Mouse (Mus musculus): Measurements from ENCODE around the gene Gucd1.
A peak's percentile ranks its signal among the peaks of the same experiment; 100 is the strongest.
"Not testable (repeated sequence)": the region's sequence is repeated elsewhere in the genome, so short reads cannot be mapped to it uniquely, and the experiment has no call there.

Gucd1 gene

GRCm38 (mm10) chr10:75517758-75518143 lies at the start of gene Gucd1:
Gene Gucd1, minus strand, starts transcription at chr10:75517972.
- peak; percentile 97 for DNase-seq (ENCODE audit: low spot score)

GRCm38 (mm10) chr10:75566765-75567164 lies 49.0 kb upstream of the Gucd1 start:
- DNase-seq (ENCODE audit: low spot score), result not testable (repeated sequence)

- DNase-seq (ENCODE audit: low spot score), result no peak
Observed at GRCm38 (mm10) chr10:75566321-75566720, 48.5 kb upstream of the Gucd1 start.

DNA sequence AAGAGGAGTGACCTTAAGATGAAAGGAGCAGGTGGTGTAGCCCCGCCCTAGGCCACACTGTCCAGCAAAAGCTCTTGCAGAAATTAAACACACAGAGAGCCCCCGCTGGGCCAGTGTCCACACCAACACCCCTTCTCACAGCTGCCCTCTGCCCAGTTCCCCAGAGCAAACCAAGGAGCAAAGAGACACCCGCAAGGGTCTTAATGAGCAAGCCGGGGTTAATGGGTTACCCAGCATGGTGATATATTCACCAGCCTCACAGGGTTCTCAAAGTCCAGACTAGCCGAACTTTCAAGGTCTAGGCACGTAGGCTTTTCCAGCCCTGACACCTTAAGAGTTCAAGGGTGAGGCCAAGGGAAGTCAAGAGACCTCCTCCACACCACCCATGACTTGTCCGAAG lies 48.1 kb upstream of the Gucd1 start:
- DNase-seq (ENCODE audit: low spot score), result no peak

DNA sequence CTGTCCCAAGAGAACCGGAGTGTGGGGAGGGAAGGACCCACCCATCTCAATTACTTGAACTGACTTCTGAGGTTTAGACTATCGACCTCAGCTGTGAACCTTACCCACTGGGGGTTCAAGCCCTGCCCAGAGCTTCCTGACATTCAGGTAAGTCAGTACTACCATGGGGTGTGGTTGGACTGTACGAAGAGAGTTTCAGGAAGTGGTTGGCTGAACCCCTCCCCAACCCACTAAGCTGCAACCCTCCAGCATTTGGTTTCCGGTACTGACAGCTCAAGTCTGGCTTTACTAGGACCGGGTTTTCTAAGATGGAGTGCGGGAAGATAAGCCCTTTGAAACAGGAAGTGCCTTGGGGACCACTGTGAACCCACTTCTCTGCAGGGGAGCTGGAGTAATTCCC lies 47.7 kb upstream of the Gucd1 start:
- DNase-seq (ENCODE audit: low spot score), result peak; percentile 71

DNA sequence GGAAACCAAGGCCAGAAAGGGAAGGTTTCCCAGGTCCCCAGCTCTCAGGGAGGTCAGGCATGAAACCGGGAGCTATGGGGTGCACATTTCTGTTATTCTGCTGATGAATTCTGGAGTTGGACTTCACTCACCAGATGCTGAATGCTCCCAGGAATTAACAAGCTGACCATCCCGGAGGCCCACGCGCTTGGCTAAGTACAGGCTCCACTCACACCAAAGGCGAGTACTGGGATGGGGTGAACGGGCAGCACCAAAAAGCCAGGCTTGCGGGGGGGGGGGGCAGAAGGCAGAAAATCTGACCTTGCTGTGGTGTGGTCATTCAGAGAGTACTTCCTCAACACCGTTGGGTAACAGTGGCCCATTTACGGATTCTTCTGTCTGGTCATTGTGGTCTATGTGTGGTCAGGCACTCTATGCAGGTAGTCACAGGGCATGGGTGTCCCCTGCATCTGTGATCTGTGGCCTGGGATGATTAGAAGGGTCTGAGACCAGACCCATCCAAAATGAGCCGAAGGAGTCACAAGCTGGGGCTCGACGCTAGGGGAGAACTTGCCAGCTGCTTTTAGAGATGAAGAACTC lies 47.0 kb upstream of the Gucd1 start:
- DNase-seq (ENCODE audit: low spot score), result no peak

DNA sequence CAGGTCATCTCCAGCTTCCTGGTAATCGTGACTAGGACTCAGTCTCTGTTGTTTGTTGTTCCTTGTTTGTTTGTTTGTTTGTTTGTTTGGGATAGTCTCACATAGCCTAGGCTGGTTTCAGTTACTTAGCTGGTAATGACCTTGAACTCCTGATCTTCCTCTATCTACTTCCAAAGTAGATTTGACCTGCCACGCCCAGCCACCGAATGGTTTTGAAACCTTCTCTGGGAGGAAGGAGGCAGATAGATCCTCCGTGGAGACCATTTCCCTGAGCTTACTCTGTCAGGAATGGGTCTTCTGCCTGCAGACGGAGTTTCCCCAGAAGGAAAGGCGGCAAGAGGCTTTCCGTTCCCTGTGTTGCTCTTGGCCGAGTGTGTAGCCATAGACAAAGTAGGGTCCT lies 44.8 kb upstream of the Gucd1 start:
- no peak for DNase-seq (ENCODE audit: low spot score)

DNA sequence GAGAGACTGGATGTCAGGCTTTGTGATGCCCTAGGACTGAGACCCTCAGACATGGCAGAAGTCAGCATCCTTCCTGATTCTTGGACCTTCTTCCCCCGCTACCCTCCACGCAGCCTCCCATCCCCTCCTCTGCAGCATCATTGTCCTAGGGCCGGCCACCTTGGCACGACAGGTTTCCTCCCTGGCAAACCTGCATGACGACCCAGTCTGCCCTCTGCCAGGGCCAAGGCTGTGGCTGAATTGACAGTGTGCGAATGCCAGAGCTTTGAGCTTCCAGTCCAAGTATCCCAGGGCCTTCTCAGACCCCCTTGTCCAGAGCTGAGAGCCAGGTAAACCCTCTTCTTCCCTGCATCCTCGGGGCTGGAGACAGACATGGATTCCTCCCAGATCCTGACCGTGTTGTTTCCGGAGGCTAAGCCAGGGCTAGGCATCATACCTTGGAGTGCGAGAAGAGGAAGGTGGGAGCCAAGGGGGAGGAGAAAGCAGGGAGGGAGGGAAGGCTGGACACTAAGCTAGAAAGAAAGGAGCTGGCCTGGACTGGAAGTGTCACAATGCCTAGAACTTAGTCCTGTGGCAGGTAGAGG lies 43.4 kb upstream of the Gucd1 start, which contains the start of gene Ggt1:
Gene Ggt1, plus strand, starts transcription at position 534 of the 584 bp plus-strand sequence.
- no peak for DNase-seq (ENCODE audit: low spot score)

GRCm38 (mm10) chr10:75560549-75560899 lies 42.8 kb upstream of the Gucd1 start:
- no peak for DNase-seq (ENCODE audit: low spot score)

GRCm38 (mm10) chr10:75559676-75560548 lies 42.1 kb upstream of the Gucd1 start, which contains the start of gene Lrrc75b:
Gene Lrrc75b, minus strand, starts transcription at chr10:75560330.
- DNase-seq (ENCODE audit: low spot score), result peak; percentile 28

DNA sequence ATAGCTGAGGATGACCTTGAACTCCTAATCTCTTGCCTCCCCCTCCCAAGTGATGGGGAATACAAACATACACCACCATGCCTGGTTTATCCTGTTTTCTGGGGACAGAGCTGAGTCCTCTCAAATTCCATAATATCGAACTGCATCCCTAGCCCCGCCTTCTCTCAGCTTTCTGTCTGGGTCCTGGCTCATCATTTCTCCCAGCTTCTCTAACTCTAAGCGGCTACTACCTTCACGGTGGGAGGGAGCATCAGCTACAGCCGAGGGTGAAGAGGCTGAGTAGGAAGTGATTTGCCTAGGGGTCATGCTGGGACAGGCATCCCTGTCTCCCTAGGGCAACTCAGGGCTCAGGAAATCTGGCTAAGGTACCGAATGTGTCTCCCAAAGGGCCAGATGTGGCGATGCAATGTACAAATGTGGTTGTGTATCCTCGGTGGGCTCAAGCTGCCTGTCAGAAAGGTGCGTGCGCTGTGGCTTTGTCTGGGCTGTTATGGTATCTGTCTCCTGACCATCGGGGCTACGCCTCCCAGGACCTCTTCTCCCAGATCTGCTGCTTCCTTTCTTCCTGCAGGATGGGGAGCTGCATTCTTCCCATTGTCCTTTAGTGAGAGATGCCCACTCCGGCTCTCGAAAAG lies 41.4 kb upstream of the Gucd1 start:
- no peak for DNase-seq (ENCODE audit: low spot score)

GRCm38 (mm10) chr10:75558515-75558914 lies 40.7 kb upstream of the Gucd1 start:
- no peak for DNase-seq (ENCODE audit: low spot score)

GRCm38 (mm10) chr10:75556026-75556425 lies 38.3 kb upstream of the Gucd1 start:
- no peak for DNase-seq (ENCODE audit: low spot score)

DNA sequence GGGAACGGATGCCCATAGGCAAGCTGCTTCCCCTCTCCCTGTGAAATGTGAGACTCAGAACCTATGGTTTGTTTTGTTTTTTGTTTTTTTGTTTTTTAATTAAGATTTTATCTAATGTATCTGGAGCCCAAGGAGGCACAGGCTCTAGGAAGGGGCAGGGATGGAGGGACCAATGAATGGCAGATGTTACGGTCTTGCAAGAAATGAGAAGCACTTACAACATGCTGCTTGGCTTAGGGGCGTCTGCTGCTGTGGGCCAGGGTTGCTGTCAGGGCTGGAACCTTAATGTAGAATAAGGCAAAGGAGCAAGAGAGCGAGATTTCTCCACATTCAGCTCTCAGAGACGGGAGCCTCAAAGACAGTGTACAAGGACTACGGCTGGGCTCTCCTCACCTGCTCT lies 37.8 kb upstream of the Gucd1 start:
- no peak for DNase-seq (ENCODE audit: low spot score)

GRCm38 (mm10) chr10:75554090-75554489 lies 36.3 kb upstream of the Gucd1 start:
- DNase-seq (ENCODE audit: low spot score), result no peak

DNA sequence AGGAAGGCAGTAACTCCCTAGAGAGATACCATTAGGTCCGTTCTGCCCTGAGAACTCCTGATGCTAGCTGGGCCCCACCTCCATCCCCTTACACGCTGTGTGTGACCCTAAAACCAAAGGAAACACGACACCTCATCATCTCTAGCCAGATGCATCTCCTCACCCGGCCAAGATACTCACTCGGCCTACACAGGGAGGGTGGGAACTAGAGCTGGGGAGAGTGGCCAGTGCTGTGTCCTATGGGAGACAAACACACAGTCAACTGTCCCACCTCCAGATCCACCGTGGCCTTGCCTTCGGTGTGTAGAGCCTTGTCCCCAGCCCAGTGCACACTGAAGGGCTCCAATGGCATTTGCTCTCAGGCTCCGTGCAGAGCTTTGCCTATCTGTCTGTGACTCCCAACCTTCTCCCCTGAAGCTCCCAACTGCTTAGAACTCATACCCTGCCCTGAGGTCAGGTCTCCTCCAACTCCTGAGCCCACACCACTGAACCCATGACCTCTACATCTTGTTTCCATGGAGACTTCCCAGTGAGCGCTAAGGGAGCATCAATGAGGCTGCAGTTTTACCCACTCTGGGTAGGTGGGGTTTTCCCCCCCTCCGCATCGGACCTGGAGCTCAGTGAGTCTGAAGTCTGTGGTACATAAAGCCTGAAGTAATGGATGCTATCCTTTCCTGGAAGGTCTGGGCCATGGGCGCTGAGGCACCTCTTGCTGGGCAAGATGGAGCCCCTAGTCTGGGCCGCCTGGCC lies 35.1 kb upstream of the Gucd1 start:
- no peak for DNase-seq (ENCODE audit: low spot score)

GRCm38 (mm10) chr10:75552106-75552505 lies 34.3 kb upstream of the Gucd1 start:
- DNase-seq (ENCODE audit: low spot score), result no peak

DNA sequence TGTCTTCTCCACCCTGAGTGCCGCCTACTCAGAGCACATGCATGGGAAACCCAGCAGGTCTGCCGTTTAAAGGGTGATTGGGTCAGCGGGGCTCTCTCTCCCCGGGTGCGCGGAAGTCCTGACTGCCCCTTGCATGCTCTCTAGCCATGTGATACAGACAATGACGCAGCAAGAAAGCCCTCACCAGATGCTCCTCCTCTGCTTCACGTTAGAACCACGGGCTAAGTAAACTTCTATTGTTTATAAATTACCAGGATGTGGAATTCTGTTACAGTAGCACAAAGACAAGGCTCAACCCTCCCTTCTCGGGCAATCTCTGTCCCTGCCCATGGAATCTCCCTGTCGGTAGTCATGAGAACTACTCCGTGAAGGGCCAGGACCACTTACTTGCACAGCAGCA lies 33.4 kb upstream of the Gucd1 start:
- DNase-seq (ENCODE audit: low spot score), result peak; percentile 28

DNA sequence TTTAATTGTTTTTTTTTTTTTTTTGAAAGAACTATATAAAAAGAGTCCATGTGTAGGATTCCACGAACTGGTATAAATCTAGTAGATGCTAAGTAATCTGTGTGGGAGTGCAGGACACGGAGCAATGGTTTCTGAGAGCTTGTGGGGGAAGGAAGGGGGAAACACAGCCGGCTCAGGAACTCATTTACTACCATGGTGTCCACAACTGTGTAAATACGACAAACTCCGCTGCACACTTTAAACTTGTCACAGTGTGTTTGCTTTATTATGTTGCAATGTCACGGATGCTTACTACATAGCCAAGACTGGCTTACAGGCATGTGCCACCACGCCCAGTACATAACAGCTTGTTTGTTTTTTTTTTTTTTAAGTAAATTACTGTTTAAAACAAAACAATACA lies 32.1 kb upstream of the Gucd1 start:
- peak; percentile 35 for DNase-seq (ENCODE audit: low spot score)

GRCm38 (mm10) chr10:75548486-75548885 lies 30.7 kb upstream of the Gucd1 start:
- DNase-seq (ENCODE audit: low spot score), result no peak

DNA sequence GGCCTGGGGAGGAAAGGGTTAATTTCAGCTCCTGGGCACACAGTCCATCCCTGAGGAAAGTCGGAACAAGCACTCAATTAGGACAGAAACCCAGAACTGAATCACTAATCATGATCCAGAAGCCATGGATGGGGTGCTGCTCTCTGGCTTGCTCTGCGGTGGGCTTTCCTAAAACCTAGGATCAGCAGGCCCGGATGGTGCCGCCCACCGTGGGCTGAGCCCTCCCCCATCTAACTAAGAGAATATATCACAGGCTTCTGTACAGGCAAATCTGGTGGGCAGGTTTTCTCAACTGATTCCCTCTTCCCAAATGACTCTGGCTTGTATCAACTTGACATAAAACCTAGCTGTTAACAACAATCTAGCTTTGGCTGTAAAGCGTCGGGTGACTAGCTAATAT lies 30.1 kb upstream of the Gucd1 start:
- no peak for DNase-seq (ENCODE audit: low spot score)

GRCm38 (mm10) chr10:75536123-75536522 lies 18.4 kb upstream of the Gucd1 start:
- DNase-seq (ENCODE audit: low spot score), result no peak

Data from lung, postnatal 25 days (tissue).